Mouse (Mus musculus) olfactory bulb, adult 2 months (tissue): Measurements from ENCODE around the gene Bcat2. TPM values are rescaled to one million over a fixed set of nuclear protein-coding genes. Genes with fewer than 3 reads are reported as not detected.

ENCODE experiments used
- H3K27ac ChIP-seq: fragments of 200-500 bp; 2 replicates; pipeline ENCODE4 v1.5.1; 2012; ENCODE audit warnings: low read depth, low read length; ENCODE audit not compliant: insufficient read depth
- H3K4me1 ChIP-seq: fragments of 200-500 bp; 2 replicates; pipeline ENCODE4 v1.6.1; 2012; ENCODE audit warnings: low read length; ENCODE audit not compliant: control insufficient read depth, insufficient read depth
- H3K4me3 ChIP-seq: fragments of 200-500 bp; 2 replicates; pipeline ENCODE4 v1.5.1; 2012; ENCODE audit warnings: mild to moderate bottlenecking, low read depth, low read length, moderate library complexity; ENCODE audit not compliant: insufficient read depth
- CTCF ChIP-seq: fragments of 200-500 bp; IDR thresholded peaks from 2 replicates; pipeline ENCODE4 v1.5.1; 2012; ENCODE audit warnings: low read depth, mild to moderate bottlenecking, low read length, moderate library complexity; ENCODE audit not compliant: insufficient read depth
- POLR2A ChIP-seq: fragments of 200-500 bp; IDR thresholded peaks from 2 replicates; pipeline ENCODE4 v1.6.1; 2012; ENCODE audit warnings: mild to moderate bottlenecking, low read depth, low read length, moderate library complexity; ENCODE audit not compliant: insufficient read depth
- WGBS: fragments of 180-500 bp; shearing (Covaris S2); methylation state at CpG from one replicate; pipeline ENCODE4 v1.1.7; 2018; 5-methylcytosine and 5-hydroxymethylcytosine counted together
- polyA plus RNA-seq: library from polyadenylated mRNA; stranded (reverse); fragments of >200 nt; gene quantifications from 2 replicates; pipeline ENCODE4 v1.2.4, GENCODE M21; 2012; ENCODE audit warnings: low replicate concordance; ENCODE audit not compliant: missing spikeins, insufficient read depth, insufficient read length

Bcat2 gene
- polyA plus RNA-seq, 1 experiment, result not detected

DNA sequence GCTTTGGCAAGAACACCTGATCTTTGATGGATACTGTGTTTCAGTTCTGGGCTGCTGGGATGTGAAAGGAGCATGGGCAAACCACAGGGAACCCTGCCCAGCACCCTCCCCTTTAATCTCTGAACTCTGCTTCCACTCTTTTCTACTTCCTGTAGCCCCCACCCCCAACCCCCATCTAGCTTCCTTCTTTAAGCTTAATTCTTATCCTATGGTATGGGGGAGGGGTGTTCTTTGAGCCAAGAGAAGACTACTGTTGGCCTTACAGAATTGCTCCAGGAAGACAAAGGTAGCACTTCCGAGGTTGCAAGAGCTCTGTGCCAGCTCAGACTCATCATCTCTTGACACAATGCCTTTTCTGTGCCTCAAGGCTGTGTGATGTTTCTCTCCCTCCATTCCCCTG is 2.0 kb downstream of the Bcat2 start:
- 48% methylated on average over 1 of the region's 1 CpGs for WGBS
- Histone ChIP-seq H3K27ac (no peak overlapping the region), H3K4me3 (no peak overlapping the region), H3K4me1 (peaks cover 7% of the 10 kb centered on the region)
- no peak for TF ChIP-seq CTCF
- TF ChIP-seq POLR2A, result no peak

DNA sequence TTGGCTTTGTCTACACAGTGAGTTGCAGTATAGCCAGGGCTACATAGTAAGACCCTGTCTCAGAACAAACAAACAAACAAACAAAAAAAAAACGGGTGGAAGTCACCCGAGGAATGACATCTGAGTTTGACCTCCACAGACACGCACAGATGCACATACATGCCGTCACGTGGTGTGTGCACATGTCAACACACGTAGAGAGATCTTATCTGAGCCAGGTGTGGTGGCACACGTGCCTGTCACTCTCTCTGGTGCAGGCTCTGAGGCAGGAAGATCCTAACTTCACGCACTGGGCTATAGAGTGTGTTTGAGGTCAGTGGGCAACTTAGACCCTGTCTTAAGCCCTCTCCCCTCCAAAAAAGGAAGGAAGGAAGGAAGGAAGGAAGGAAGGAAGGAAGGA is 4.0 kb downstream of the Bcat2 start:
- no peak overlapping the region for H3K4me3 ChIP-seq
- H3K4me1 ChIP-seq, result peaks cover 3% of the 10 kb centered on the region
- TF ChIP-seq CTCF (no peak), POLR2A (no peak)

DNA sequence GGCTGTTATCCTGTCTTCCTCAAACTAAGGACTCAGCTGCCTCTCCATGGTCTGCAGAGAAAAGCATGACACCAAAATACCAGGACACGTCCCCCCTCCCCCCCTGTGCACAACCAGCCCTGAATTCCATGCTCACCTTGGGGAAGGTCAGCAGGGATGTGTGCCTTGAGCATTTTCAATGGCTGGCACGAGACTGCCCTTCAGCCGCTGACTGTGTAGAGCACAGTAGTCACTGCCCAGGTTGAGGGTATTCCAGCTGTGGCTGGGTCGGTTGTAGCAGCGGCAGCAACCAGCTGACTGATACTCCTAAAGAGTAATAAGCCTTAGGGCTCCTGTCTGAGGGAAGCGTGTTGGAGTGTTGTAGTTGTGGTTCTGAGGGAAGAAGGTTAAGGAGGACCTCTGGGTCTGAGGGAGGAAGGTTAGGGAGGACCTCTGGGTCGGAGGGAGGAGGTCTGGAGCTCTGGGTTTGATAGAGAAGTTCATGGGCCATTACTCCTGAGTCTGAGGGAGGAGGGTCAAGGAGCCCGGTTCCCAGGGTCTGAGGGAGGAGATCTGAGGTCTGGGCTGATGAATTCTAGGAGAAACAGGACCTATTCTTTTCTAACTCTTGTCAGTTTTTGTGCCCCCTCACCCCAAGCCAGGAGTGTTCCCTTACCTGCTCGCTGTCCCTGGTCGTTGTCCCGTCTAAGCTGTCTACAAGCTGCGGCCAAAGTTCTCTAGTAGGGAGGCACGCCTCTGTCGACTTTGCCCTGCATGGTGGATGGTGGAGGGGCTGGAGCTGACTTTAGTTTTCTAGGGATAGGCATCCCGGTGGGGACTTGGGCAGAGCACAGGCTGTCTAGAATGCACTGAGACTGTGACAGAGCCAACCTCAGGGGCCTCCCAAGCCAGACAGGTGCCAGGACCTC is 4.8 kb downstream of the Bcat2 start:
- H3K27ac ChIP-seq, result no peak overlapping the region
- TF ChIP-seq CTCF (no peak), POLR2A (no peak)
- WGBS, result 85% methylated on average over 15 of the region's 15 CpGs
- no peak overlapping the region for H3K4me3 ChIP-seq
- H3K4me1 ChIP-seq, result peaks cover 3% of the 10 kb centered on the region

More for the DNA sequence above, 4.0 kb downstream of the Bcat2 start:
- 86% methylated on average over 8 of the region's 8 CpGs for WGBS
- H3K27ac ChIP-seq, result no peak overlapping the region

DNA sequence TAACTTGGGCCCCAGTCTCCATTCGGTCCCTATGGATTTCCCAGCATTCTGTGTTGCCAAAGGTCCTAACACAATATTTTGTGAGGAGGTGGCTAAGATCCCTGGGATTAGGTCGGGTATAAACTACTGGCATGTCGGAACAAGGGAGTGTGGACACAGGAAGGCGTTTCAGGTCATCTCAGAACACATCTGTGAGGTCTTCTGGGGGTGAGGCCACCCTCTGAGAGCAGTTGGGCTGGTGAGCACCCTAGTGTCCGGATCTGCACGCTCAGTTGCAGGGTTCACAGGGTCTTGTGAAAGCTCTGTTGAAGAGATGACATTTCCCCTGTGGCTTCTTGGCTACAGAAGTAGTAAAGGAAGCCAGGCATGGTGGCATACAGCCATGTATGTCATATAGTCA is 16.0 kb downstream of the Bcat2 start:
- 92% methylated on average over 6 of the region's 6 CpGs for WGBS
- TF ChIP-seq CTCF, result no peak
- TF ChIP-seq POLR2A, result no peak
- Histone ChIP-seq H3K27ac (no peak overlapping the region), H3K4me3 (no peak overlapping the region), H3K4me1 (no peaks in the 10 kb centered on the region; the same call in 1 of the 2 replicates)

DNA sequence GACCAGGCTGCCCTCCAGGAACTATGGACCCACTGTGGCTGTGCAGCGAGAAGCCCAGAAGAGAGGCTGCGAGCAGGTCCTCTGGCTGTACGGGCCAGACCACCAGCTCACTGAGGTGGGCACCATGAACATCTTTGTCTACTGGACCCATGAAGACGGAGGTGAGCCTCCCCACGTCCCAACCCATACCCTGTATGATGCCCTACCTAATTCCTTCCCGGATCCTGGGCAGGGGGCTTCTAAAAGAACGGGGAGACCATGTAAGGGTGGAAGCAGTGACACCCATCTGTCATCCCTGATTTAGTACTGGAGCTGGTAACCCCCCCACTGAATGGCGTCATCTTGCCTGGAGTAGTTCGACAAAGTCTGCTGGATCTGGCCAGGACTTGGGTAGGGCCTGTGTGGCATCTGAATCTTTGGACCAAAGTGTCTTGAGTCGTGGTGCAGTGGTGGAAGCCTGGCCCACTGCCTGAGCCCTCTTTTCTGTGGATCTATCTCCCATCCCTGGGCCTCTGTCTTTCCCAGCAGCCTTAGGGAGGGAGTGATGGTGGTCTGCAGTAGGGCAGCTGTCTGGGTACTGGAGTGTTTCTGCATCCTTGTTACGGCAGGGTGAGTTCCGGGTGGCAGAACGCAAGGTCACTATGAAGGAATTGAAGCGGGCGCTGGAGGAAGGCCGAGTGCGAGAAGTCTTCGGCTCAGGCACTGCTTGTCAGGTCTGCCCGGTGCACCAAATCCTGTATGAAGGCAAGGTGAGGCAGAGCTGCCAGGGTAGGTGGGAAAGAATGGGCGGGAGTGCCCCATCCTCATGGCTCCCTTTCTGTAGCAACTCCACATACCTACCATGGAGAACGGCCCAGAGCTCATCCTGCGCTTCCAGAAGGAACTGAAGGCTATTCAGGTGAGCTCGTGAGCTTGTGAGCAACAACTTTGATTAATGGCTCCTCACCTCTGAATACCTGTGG is 18.0 kb downstream of the Bcat2 start:
- Histone ChIP-seq H3K27ac (no peak overlapping the region), H3K4me1 (no peaks in the 10 kb centered on the region; the same call in 1 of the 2 replicates), H3K4me3 (no peak overlapping the region)
- TF ChIP-seq CTCF (no peak), POLR2A (no peak)
- WGBS, result 93% methylated on average over 23 of the region's 23 CpGs

DNA sequence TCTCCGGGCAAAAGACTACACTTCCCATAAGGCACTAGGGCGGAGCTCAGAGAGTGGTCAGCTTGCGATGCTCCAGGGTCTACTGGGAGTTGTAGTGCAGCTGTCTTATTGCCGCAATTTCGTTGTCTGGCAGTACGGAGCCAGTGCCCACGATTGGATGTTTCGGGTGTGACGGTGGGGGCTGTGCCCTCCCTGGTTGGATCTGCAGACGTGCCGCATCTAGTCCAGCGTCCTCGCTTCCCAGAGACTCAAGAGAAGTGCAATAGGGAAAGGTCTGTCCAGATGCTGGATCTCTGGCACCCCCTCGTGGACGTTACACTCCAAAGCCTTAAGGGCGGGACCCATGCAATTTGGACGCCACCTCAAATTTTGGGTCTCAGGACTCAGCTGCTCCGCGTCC is 19.2 kb downstream of the Bcat2 start:
- WGBS, result 1% methylated on average over 19 of the region's 19 CpGs
- Histone ChIP-seq H3K4me1 (no peaks in the 10 kb centered on the region; the same call in 1 of the 2 replicates), H3K27ac (0 out of 2 replicates have a peak overlapping the region, but pooled peaks have one; percentile 6), H3K4me3 (peak overlapping the region; percentile 41)
- TF ChIP-seq POLR2A, result peak; percentile 57
- peak; percentile 75; the same call in 1 of the 2 replicates for TF ChIP-seq CTCF

DNA sequence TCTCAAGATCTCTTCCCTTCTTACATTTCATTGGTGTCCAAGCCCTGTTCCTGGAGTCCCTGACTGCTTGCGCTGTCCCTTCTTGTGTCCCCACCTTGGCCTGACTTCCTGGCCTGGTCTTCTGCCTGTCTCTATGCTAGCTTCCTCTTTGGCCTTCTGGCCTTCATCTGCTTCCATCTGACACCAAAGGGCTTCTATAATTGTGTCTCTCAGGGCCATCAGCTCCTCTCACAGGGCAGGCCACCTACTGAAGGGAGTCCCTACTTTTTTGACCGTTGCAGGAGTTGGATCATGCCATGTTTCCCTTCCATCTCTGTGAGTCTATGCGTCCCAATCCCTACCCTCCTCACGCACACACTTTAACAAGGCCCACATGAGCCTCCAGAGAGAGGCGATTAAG is 19.9 kb downstream of the Bcat2 start:
- H3K27ac ChIP-seq, result no peak overlapping the region
- no peak overlapping the region for H3K4me3 ChIP-seq
- WGBS, result 96% methylated on average over 5 of the region's 5 CpGs
- no peak for TF ChIP-seq CTCF
- no peak for TF ChIP-seq POLR2A
- H3K4me1 ChIP-seq, result no peaks in the 10 kb centered on the region; the same call in 1 of the 2 replicates

DNA sequence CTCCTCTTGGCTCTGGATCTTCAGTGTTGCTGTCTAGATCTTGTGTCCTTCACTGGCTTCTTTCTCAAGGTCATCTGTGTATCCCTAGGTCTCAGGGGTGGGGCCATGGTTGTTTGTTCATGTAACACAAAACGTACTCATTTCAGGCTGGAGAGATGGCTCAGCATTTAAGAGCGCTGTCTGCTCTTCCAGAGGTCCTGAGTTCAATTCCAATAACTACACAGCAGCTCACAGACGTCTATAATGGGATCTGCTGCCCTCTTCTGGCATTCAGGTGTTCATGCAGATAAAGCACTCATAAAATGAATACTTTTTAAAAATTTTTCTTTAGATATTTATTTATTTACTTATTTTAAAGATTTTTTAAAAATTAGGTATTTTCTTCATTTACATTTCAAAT is 20.9 kb downstream of the Bcat2 start:
- no peaks in the 10 kb centered on the region; the same call in 1 of the 2 replicates for H3K4me1 ChIP-seq
- TF ChIP-seq CTCF (no peak), POLR2A (no peak)
- H3K27ac ChIP-seq, result no peak overlapping the region
- 64% methylated on average over 3 of the region's 3 CpGs for WGBS
- H3K4me3 ChIP-seq, result no peak overlapping the region

DNA sequence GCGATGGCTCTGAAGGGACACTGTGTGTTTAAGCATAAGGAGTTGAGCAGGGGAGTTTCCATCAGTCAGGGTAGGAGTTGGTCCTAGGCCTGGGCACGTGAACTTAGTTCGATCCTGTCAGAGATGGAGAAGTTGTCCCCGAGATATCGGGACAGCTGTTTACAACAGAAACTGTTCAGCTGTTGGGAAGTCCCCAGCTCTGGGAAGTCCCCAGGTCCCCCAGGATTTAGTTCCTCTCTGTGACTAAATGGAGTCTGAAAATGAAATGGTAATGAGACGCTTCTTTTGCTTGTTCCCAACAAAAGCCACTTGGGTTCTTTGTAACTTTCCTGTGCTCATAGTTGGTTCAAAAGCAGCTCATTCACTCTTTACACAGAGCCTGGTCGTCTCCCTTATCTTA is 21.9 kb downstream of the Bcat2 start:
- Histone ChIP-seq H3K27ac (no peak overlapping the region), H3K4me3 (no peak overlapping the region), H3K4me1 (no peaks in the 10 kb centered on the region; the same call in 1 of the 2 replicates)
- TF ChIP-seq CTCF (no peak), POLR2A (no peak)
- 83% methylated on average over 7 of the region's 7 CpGs for WGBS
